Mouse (Mus musculus): ENCODE results near the gene Gng4.

DNA sequence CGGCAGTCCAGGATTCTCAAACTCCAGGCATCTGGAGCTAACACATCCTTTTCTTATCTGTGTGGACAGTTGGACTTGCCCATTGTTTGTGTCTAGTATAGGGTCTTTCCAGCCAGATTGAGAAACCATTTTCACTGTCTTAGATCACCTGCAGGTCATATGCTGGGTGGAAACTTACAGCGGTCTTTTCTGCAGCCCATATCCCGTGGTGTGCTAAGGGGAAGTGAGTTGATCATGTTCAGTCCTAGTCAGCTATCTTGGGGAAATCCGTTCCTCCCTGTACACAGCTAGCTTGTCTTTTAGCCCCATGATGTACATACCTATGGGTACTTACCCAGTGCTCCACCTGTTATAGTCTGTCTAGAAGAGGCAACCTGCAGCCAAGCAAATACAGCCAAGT is 4.2 kb downstream of the Gng4 start:
- no peak for TF ChIP-seq CTCF (IDR thresholded peaks at IDR 0.05; ENCODE audit: borderline replicate concordance, control insufficient read depth, extremely low read depth, insufficient read depth, low read length, poor library complexity)
- no peak for TF ChIP-seq POLR2A (IDR thresholded peaks at IDR 0.05; ENCODE audit: control insufficient read depth, extremely low read depth, insufficient read depth, low read length, poor library complexity)

All from thymus, adult 2 months (tissue).